Mouse (Mus musculus) granulocyte monocyte progenitor cell, adult 5-6 weeks (primary cell): ENCODE data around the gene Zfp146. TPM values are rescaled to one million over a fixed set of nuclear protein-coding genes. Genes with fewer than 3 reads are reported as not detected.
"Not testable (repeated sequence)": the region's sequence is repeated elsewhere in the genome, so short reads cannot be mapped to it uniquely, and the experiment has no call there.

ENCODE experiments used
- ATAC-seq: replicated peaks from 2 replicates; pipeline ENCODE4 v1.8.0; 2016; ENCODE audit warnings: mild to moderate bottlenecking, moderate TSS enrichment, inconsistent platforms; ENCODE audit not compliant: poor library complexity, severe bottlenecking
- total RNA-seq, 2 experiments: library from RNA; stranded (forward) in 1 of 2; stranded (reverse) in 1 of 2; fragments of 200-712, 200-1000 nt in 1 of 2; fragments of >200 nt in 1 of 2; fragmentation: Nextera tagmentation in 1 of 2; gene quantifications; 2 replicates each; pipeline ENCODE4 v1.2.3; 2014 to 2017

Zfp146 gene
- total RNA-seq, 2 experiments from 2014 or later = 52.0 to 80.7 TPM

GRCm38 (mm10) chr7:30136826-30137225, 32.7 kb downstream of the Zfp146 start:
- no peak for ATAC-seq

- no peak for ATAC-seq
Observed at GRCm38 (mm10) chr7:30132396-30132795, 37.2 kb downstream of the Zfp146 start.

GRCm38 (mm10) chr7:30129900-30130299, 39.6 kb downstream of the Zfp146 start:
- no peak for ATAC-seq

GRCm38 (mm10) chr7:30122188-30122530, 47.4 kb downstream of the Zfp146 start:
- ATAC-seq = no peak

- peak; percentile 98 for ATAC-seq
Observed at GRCm38 (mm10) chr7:30121308-30122187, 48.0 kb downstream of the Zfp146 start, which contains the start of gene Zfp382. TSS of gene Zfp382 (plus strand) at chr7:30121942.

- ATAC-seq = not testable (repeated sequence)
Observed at GRCm38 (mm10) chr7:30117935-30118334, 51.6 kb downstream of the Zfp146 start.

- ATAC-seq = no peak
Observed at GRCm38 (mm10) chr7:30116076-30116475, 53.5 kb downstream of the Zfp146 start.

Other genes with a start within 250 kb of the Zfp146 start
- 10.7 and 12.4 TPM in 2 replicates for gene Zfp74, start 215.7 kb downstream of the Zfp146 start, total RNA-seq (2014; fragmentation: Nextera tagmentation)
- 6.9 and 9.3 TPM in 2 replicates for gene Zfp74, start 215.7 kb downstream of the Zfp146 start, total RNA-seq (2017)
- gene Zfp568, start 185.8 kb downstream of the Zfp146 start, total RNA-seq (2014; fragmentation: Nextera tagmentation) = 16.5 and 22.3 TPM in 2 replicates
- 50.3 and 51.3 TPM in 2 replicates for gene Zfp568, start 185.8 kb downstream of the Zfp146 start, total RNA-seq (2017)
- gene Zfp14, start 118.4 kb downstream of the Zfp146 start, total RNA-seq (2014; fragmentation: Nextera tagmentation) = 0.52 and 2.4 TPM in 2 replicates
- gene Zfp14, start 118.4 kb downstream of the Zfp146 start, total RNA-seq (2017) = 1.2 and 1.4 TPM in 2 replicates
- gene Zfp82, start 96.8 kb downstream of the Zfp146 start, total RNA-seq (2014; fragmentation: Nextera tagmentation) = 7.0 and 9.2 TPM in 2 replicates
- 3.0 and 9.6 TPM in 2 replicates for gene Zfp82, start 96.8 kb downstream of the Zfp146 start, total RNA-seq (2017)
- 2.8 TPM in 1 of 2 replicates, not detected in the other for gene Gm26920, start 79.3 kb downstream of the Zfp146 start, total RNA-seq (2014; fragmentation: Nextera tagmentation)
- gene Gm26920, start 79.3 kb downstream of the Zfp146 start, total RNA-seq (2017) = not detected in 2 replicates
- 7.6 and 15.7 TPM in 2 replicates for gene Zfp566, start 79.2 kb downstream of the Zfp146 start, total RNA-seq (2014; fragmentation: Nextera tagmentation)
- 3.2 and 6.0 TPM in 2 replicates for gene Zfp566, start 79.2 kb downstream of the Zfp146 start, total RNA-seq (2017)
- 41.6 and 58.5 TPM in 2 replicates for gene Zfp260, start 75.0 kb downstream of the Zfp146 start, total RNA-seq (2014; fragmentation: Nextera tagmentation)
- 26.1 and 28.7 TPM in 2 replicates for gene Zfp260, start 75.0 kb downstream of the Zfp146 start, total RNA-seq (2017)
- gene Zfp382, start 47.8 kb downstream of the Zfp146 start, total RNA-seq (2014; fragmentation: Nextera tagmentation) = 9.7 and 13.3 TPM in 2 replicates
- gene Zfp382, start 47.8 kb downstream of the Zfp146 start, total RNA-seq (2017) = 7.7 and 8.3 TPM in 2 replicates
- not detected in 2 replicates for gene Cox7a1, start 14.4 kb upstream of the Zfp146 start, total RNA-seq (2014; fragmentation: Nextera tagmentation)
- 1.5 TPM in 1 of 2 replicates, not detected in the other for gene Cox7a1, start 14.4 kb upstream of the Zfp146 start, total RNA-seq (2017)
- gene Capns1, start 29.1 kb upstream of the Zfp146 start, total RNA-seq (2014; fragmentation: Nextera tagmentation) = 236 and 240 TPM in 2 replicates
- gene Capns1, start 29.1 kb upstream of the Zfp146 start, total RNA-seq (2017) = 176 and 196 TPM in 2 replicates
- gene Polr2i, start 62.2 kb upstream of the Zfp146 start, total RNA-seq (2014; fragmentation: Nextera tagmentation) = 79.3 and 81.3 TPM in 2 replicates
- gene Polr2i, start 62.2 kb upstream of the Zfp146 start, total RNA-seq (2017) = 62.3 and 79.3 TPM in 2 replicates
- 113 and 115 TPM in 2 replicates for gene Tbcb, start 62.5 kb upstream of the Zfp146 start, total RNA-seq (2014; fragmentation: Nextera tagmentation)
- 48.2 and 53.7 TPM in 2 replicates for gene Tbcb, start 62.5 kb upstream of the Zfp146 start, total RNA-seq (2017)
- not detected in 2 replicates for gene Ovol3, start 66.0 kb upstream of the Zfp146 start, total RNA-seq (2014; fragmentation: Nextera tagmentation)
- not detected in 2 replicates for gene Ovol3, start 66.0 kb upstream of the Zfp146 start, total RNA-seq (2017)
- gene Thap8, start 110.3 kb upstream of the Zfp146 start, total RNA-seq (2014; fragmentation: Nextera tagmentation) = not detected in 2 replicates
- gene Thap8, start 110.3 kb upstream of the Zfp146 start, total RNA-seq (2017) = 0.57 TPM in 1 of 2 replicates, not detected in the other
- 21.6 and 29.4 TPM in 2 replicates for gene Wdr62, start 110.7 kb upstream of the Zfp146 start, total RNA-seq (2014; fragmentation: Nextera tagmentation)
- gene Wdr62, start 110.7 kb upstream of the Zfp146 start, total RNA-seq (2017) = 4.0 and 5.8 TPM in 2 replicates
- not detected in 2 replicates for gene Clip3, start 122.0 kb upstream of the Zfp146 start, total RNA-seq (2014; fragmentation: Nextera tagmentation)
- gene Clip3, start 122.0 kb upstream of the Zfp146 start, total RNA-seq (2017) = not detected in 2 replicates
- 32.6 and 33.3 TPM in 2 replicates for gene Alkbh6, start 139.0 kb upstream of the Zfp146 start, total RNA-seq (2014; fragmentation: Nextera tagmentation)
- 30.1 and 35.5 TPM in 2 replicates for gene Alkbh6, start 139.0 kb upstream of the Zfp146 start, total RNA-seq (2017)
- 6.3 and 8.7 TPM in 2 replicates for gene Syne4, start 145.1 kb upstream of the Zfp146 start, total RNA-seq (2014; fragmentation: Nextera tagmentation)
- gene Syne4, start 145.1 kb upstream of the Zfp146 start, total RNA-seq (2017) = 0.99 TPM in 1 of 2 replicates, not detected in the other
- 0.60 TPM in 1 of 2 replicates, not detected in the other for gene E130208F15Rik, start 152.0 kb upstream of the Zfp146 start, total RNA-seq (2014; fragmentation: Nextera tagmentation)
- 1.6 and 2.5 TPM in 2 replicates for gene E130208F15Rik, start 152.0 kb upstream of the Zfp146 start, total RNA-seq (2017)
- 10.5 and 11.8 TPM in 2 replicates for gene Sdhaf1, start 154.1 kb upstream of the Zfp146 start, total RNA-seq (2014; fragmentation: Nextera tagmentation)
- 7.8 and 12.9 TPM in 2 replicates for gene Sdhaf1, start 154.1 kb upstream of the Zfp146 start, total RNA-seq (2017)
- not detected in 2 replicates for gene Lrfn3, start 193.0 kb upstream of the Zfp146 start, total RNA-seq (2014; fragmentation: Nextera tagmentation)
- gene Lrfn3, start 193.0 kb upstream of the Zfp146 start, total RNA-seq (2017) = not detected in 2 replicates
- 665 and 703 TPM in 2 replicates for gene Tyrobp, start 244.0 kb upstream of the Zfp146 start, total RNA-seq (2014; fragmentation: Nextera tagmentation)
- 270 and 287 TPM in 2 replicates for gene Tyrobp, start 244.0 kb upstream of the Zfp146 start, total RNA-seq (2017)